Mouse (Mus musculus): ENCODE measurements around the gene Dab2ip.

DNA sequence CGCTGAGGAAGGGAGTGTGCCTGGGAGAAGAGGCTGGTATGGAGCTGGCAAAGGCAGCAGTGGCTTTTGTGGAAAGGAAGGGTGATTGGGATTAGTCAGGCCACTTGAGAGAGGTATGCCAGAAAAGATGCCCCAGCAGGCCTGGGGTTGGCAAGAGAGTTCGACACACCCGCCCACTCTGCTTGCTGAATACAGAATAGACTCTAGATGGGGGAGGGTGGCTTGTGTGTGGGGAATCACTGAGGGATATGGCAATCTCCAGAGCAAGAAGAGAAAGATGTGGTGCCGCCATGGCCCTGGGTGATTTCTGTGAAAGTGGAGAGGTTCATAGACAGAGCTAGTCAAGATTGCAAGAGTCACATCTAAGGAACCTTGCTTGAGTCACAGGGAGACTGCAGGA, 53.6 kb downstream of the Dab2ip start:
- TF ChIP-seq POLR2A (IDR thresholded peaks at IDR 0.05; ENCODE audit: borderline replicate concordance, low read depth, low read length) (no peak), CTCF (IDR thresholded peaks at IDR 0.05; ENCODE audit: low read depth, low read length) (no peak)
